Mouse (Mus musculus): ENCODE data around the gene Cap2. TPM values are rescaled to one million over a fixed set of nuclear protein-coding genes. Genes with fewer than 3 reads are reported as not detected.

Cap2 gene
- 100 to 1,000 TPM; 265 to 282 TPM for total RNA-seq (2021)
- long read RNA-seq, experiment 1, transcript Cap2-201 (13 exons, 3,713 nt): major isoform, 102 of 150 reads
- long read RNA-seq, experiment 1, partial matches to known transcripts: 27 of 150 reads
- long read RNA-seq, experiment 1, other reads (novel, unspliced or antisense): 21 of 150 reads
- long read RNA-seq, experiment 2, transcript Cap2-201 (13 exons, 3,713 nt): major isoform, 52 of 86 reads
- long read RNA-seq, experiment 2, partial matches to known transcripts: 23 of 86 reads
- long read RNA-seq, experiment 2, other reads (novel, unspliced or antisense): 11 of 86 reads

- peak; percentile 88 to 94 for DNase-seq (ENCODE audit: low spot score in 2 of 2)
Measured at GRCm38 (mm10) chr13:46501800-46502389, at the start of gene Cap2. Cap2 (plus strand) TSS chr13:46501848.

GRCm38 (mm10) chr13:46459546-46459945 lies 42.1 kb upstream of the Cap2 start:
- no peak for DNase-seq (ENCODE audit: low spot score in 2 of 2)

GRCm38 (mm10) chr13:46462280-46462679 lies 39.4 kb upstream of the Cap2 start:
- peak; percentile 21 to 52 for DNase-seq (ENCODE audit: low spot score in 2 of 2)

- DNase-seq (ENCODE audit: low spot score in 2 of 2): no peak
Measured at GRCm38 (mm10) chr13:46463764-46464163, 37.9 kb upstream of the Cap2 start.

- no peak for DNase-seq (ENCODE audit: low spot score in 2 of 2)
Measured at GRCm38 (mm10) chr13:46468251-46468650, 33.4 kb upstream of the Cap2 start.

- DNase-seq (ENCODE audit: low spot score in 2 of 2): no peak
Measured at GRCm38 (mm10) chr13:46469536-46469935, 32.1 kb upstream of the Cap2 start.

GRCm38 (mm10) chr13:46481271-46481670 lies 20.4 kb upstream of the Cap2 start:
- DNase-seq (ENCODE audit: low spot score in 2 of 2): no peak

- DNase-seq (ENCODE audit: low spot score in 2 of 2): no peak
Measured at GRCm38 (mm10) chr13:46485605-46486004, 16.0 kb upstream of the Cap2 start.

- DNase-seq (ENCODE audit: low spot score in 2 of 2): peak; percentile 29 to 33
Measured at GRCm38 (mm10) chr13:46488166-46488565, 13.5 kb upstream of the Cap2 start.

- DNase-seq (ENCODE audit: low spot score in 2 of 2): peak in 1 of 2 experiments; percentile 28
Measured at GRCm38 (mm10) chr13:46490644-46491043, 11.0 kb upstream of the Cap2 start.

- no peak for DNase-seq (ENCODE audit: low spot score in 2 of 2)
Measured at GRCm38 (mm10) chr13:46502390-46502891, 793 bp downstream of the Cap2 start.

- no peak for DNase-seq (ENCODE audit: low spot score in 2 of 2)
Measured at GRCm38 (mm10) chr13:46507944-46508343, 6.3 kb downstream of the Cap2 start.

- no peak for DNase-seq (ENCODE audit: low spot score in 2 of 2)
Measured at GRCm38 (mm10) chr13:46508823-46509222, 7.2 kb downstream of the Cap2 start.

- DNase-seq (ENCODE audit: low spot score in 2 of 2): no peak
Measured at GRCm38 (mm10) chr13:46510460-46510859, 8.8 kb downstream of the Cap2 start.

- no peak for DNase-seq (ENCODE audit: low spot score in 2 of 2)
Measured at GRCm38 (mm10) chr13:46514484-46514883, 12.8 kb downstream of the Cap2 start.

GRCm38 (mm10) chr13:46515120-46515523 lies 13.5 kb downstream of the Cap2 start:
- DNase-seq (ENCODE audit: low spot score in 2 of 2): no peak

GRCm38 (mm10) chr13:46515524-46515923 lies 13.9 kb downstream of the Cap2 start:
- DNase-seq (ENCODE audit: low spot score in 2 of 2): no peak

- no peak for DNase-seq (ENCODE audit: low spot score in 2 of 2)
Measured at GRCm38 (mm10) chr13:46516183-46516582, 14.5 kb downstream of the Cap2 start.

- DNase-seq (ENCODE audit: low spot score in 2 of 2): peak; percentile 85 to 91
Measured at GRCm38 (mm10) chr13:46517211-46517685, 15.6 kb downstream of the Cap2 start.

- DNase-seq (ENCODE audit: low spot score in 2 of 2): no peak
Measured at GRCm38 (mm10) chr13:46521482-46521881, 19.8 kb downstream of the Cap2 start.

- no peak for DNase-seq (ENCODE audit: low spot score in 2 of 2)
Measured at GRCm38 (mm10) chr13:46522798-46523197, 21.1 kb downstream of the Cap2 start.

- DNase-seq (ENCODE audit: low spot score in 2 of 2): no peak
Measured at GRCm38 (mm10) chr13:46523235-46523634, 21.6 kb downstream of the Cap2 start.
